Mouse (Mus musculus) G1E-ER4 (cell line): ENCODE results near the gene Bricd5. TPM values are rescaled to one million over a fixed set of nuclear protein-coding genes. Genes with fewer than 3 reads are reported as not detected.

Source experiments
- GATA1 ChIP-seq: IDR thresholded peaks from one replicate; pipeline ENCODE4 v1.8.0; 2012; ENCODE audit warnings: low read length, inconsistent platforms
- polyA plus RNA-seq: library from polyadenylated mRNA; stranded (reverse); fragments of >175 nt; gene quantifications from 2 replicates; pipeline ENCODE4 v1.2.3, GENCODE M21; 2012

The Bricd5 gene
- polyA plus RNA-seq, 1 experiment, result 0.10 TPM

GRCm38 (mm10) chr17:24477053-24477984 lies 3.6 kb downstream of the Bricd5 start:
- TF ChIP-seq GATA1, result no peak

- no peak for TF ChIP-seq GATA1
These were observed 4.4 kb downstream of the Bricd5 start for GRCm38 (mm10) chr17:24477985-24478600.

- TF ChIP-seq GATA1, result no peak
These were observed 5.1 kb downstream of the Bricd5 start, which contains the start of gene Mlst8 for GRCm38 (mm10) chr17:24478663-24479380. Gene Mlst8 (minus strand): TSS chr17:24479078.

GRCm38 (mm10) chr17:24479431-24479830 lies 5.7 kb downstream of the Bricd5 start:
- no peak for TF ChIP-seq GATA1

- TF ChIP-seq GATA1, result no peak
These were observed 6.6 kb downstream of the Bricd5 start for GRCm38 (mm10) chr17:24480201-24480826.

GRCm38 (mm10) chr17:24481027-24481815 lies 7.5 kb downstream of the Bricd5 start:
- TF ChIP-seq GATA1, result no peak

- no peak for TF ChIP-seq GATA1
These were observed 9.8 kb downstream of the Bricd5 start for GRCm38 (mm10) chr17:24483495-24483894.

GRCm38 (mm10) chr17:24485090-24485860 lies 11.6 kb downstream of the Bricd5 start:
- TF ChIP-seq GATA1, result no peak

- no peak for TF ChIP-seq GATA1
These were observed 14.5 kb downstream of the Bricd5 start, which contains the start of gene Caskin1 for GRCm38 (mm10) chr17:24488186-24488661. Gene Caskin1 (plus strand): TSS chr17:24488601.

- TF ChIP-seq GATA1, result no peak
These were observed 15.1 kb downstream of the Bricd5 start for GRCm38 (mm10) chr17:24488662-24489264.

- no peak for TF ChIP-seq GATA1
These were observed 15.8 kb downstream of the Bricd5 start for GRCm38 (mm10) chr17:24489265-24490030.

GRCm38 (mm10) chr17:24490399-24490798 lies 16.7 kb downstream of the Bricd5 start:
- TF ChIP-seq GATA1, result no peak
